Mouse (Mus musculus): ENCODE results near the gene Scgb1b24. TPM values are rescaled to one million over a fixed set of nuclear protein-coding genes. Genes with fewer than 3 reads are reported as not detected.

The Scgb1b24 gene
- polyA plus RNA-seq (2015; fragmentation: Nextera tagmentation; extraction: Ambion mirVana) = not detected in 2 replicates

- Histone ChIP-seq H3K27me3 (ENCODE audit: control insufficient read depth, insufficient read depth, low read length) (no peaks in the 10 kb centered on the region), H3K27ac (ENCODE audit: low read length) (no peak within 1 kb of the TSS), H3K4me1 (ENCODE audit: control insufficient read depth, insufficient read depth, low read length) (no peaks in the 10 kb centered on the region), H3K4me3 (ENCODE audit: low read length) (no peak within 1 kb of the TSS), H3K9ac (ENCODE audit: low read length) (no peak within 1 kb of the TSS), H3K4me2 (ENCODE audit: low read depth, low read length) (no peak within 1 kb of the TSS), H3K36me3 (ENCODE audit: control insufficient read depth, insufficient read depth) (no peaks in the 10 kb centered on the region), H3K9me3 (replicated peaks; ENCODE audit: control insufficient read depth, low read length) (peaks cover 34% of the 10 kb centered on the region)
- 63% methylated on average over 3 of the region's 3 CpGs for WGBS
- ATAC-seq (replicated peaks; ENCODE audit: extremely low read depth, insufficient read depth, low FRiP score) = no peak
These were observed at the start of gene Scgb1b24 for GRCm38 (mm10) chr7:33743499-33743898. Gene Scgb1b24 (plus strand): TSS chr7:33743799.

DNA sequence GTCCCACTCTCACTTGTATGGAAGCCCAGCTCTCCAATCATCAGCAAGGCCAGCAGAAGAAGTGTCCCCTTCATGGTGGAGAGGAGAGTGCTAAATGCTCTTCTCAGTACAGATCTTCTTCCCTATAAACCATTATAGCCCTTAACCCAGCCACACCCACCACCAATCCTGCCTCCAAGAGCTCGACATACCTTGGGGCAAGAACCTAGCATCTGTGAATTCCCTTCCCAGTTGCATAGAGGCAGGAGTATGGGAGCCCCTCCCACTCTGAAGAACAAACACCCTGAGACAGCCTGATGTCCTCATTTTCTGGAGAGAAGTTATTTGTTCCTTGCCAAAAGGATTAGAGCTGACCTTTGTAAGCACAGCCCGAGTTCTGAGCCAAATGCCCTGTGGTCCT lies 4.4 kb upstream of the Scgb1b24 start, which contains the start of gene Scgb2b24:
Gene Scgb2b24, minus strand, starts transcription at position 101 of the 400 bp plus-strand sequence.
- Histone ChIP-seq H3K36me3 (ENCODE audit: control insufficient read depth, insufficient read depth) (no peaks in the 10 kb centered on the region), H3K9ac (ENCODE audit: low read length) (no peak within 1 kb of the TSS), H3K4me1 (ENCODE audit: control insufficient read depth, insufficient read depth, low read length) (no peaks in the 10 kb centered on the region), H3K4me3 (ENCODE audit: low read length) (no peak within 1 kb of the TSS), H3K9me3 (replicated peaks; ENCODE audit: control insufficient read depth, low read length) (peaks cover 35% of the 10 kb centered on the region), H3K27ac (ENCODE audit: low read length) (no peak within 1 kb of the TSS), H3K4me2 (ENCODE audit: low read depth, low read length) (no peak within 1 kb of the TSS), H3K27me3 (ENCODE audit: control insufficient read depth, insufficient read depth, low read length) (no peaks in the 10 kb centered on the region)
- 63% methylated on average over 2 of the region's 2 CpGs for WGBS
- ATAC-seq (replicated peaks; ENCODE audit: extremely low read depth, insufficient read depth, low FRiP score) = no peak

Other genes with a start within 250 kb of the Scgb1b24 start
- not detected in 2 replicates for gene Scgb2b21, start 223.3 kb upstream of the Scgb1b24 start, polyA plus RNA-seq (2015; fragmentation: Nextera tagmentation; extraction: Ambion mirVana)
- not detected in 2 replicates for gene Scgb2b24, start 4.5 kb upstream of the Scgb1b24 start, polyA plus RNA-seq (2015; fragmentation: Nextera tagmentation; extraction: Ambion mirVana)
- gene Scgb2b26, start 201.2 kb downstream of the Scgb1b24 start, polyA plus RNA-seq (2015; fragmentation: Nextera tagmentation; extraction: Ambion mirVana) = not detected in 2 replicates